Mouse (Mus musculus) megakaryocyte, embryonic 14.5 days (primary cell): ENCODE measurements around the gene Klc4. TPM values are rescaled to one million over a fixed set of nuclear protein-coding genes. Genes with fewer than 3 reads are reported as not detected.
A peak's percentile ranks its signal among the peaks of the same experiment; 100 is the strongest.

Source experiments
- H3K27me3 ChIP-seq: replicated peaks from 2 replicates; pipeline ENCODE3; 2012; ENCODE audit warnings: inconsistent platforms
- H3K36me3 ChIP-seq: replicated peaks from 2 replicates; pipeline ENCODE3; 2012; ENCODE audit warnings: low read length, inconsistent platforms, mixed read lengths
- H3K4me1 ChIP-seq: 2 replicates; pipeline ENCODE4 v1.6.1; 2012; ENCODE audit warnings: inconsistent platforms
- H3K4me3 ChIP-seq: replicated peaks from 2 replicates; pipeline ENCODE3; 2012; ENCODE audit warnings: moderate library complexity, mild to moderate bottlenecking, inconsistent platforms
- H3K9me3 ChIP-seq: 2 replicates; pipeline ENCODE4 v1.6.1; 2012; ENCODE audit warnings: inconsistent platforms
- FLI1 ChIP-seq: IDR thresholded peaks from 2 replicates; pipeline ENCODE4 v1.6.1; 2012; ENCODE audit warnings: low read length, inconsistent platforms, mixed read lengths
- GATA1 ChIP-seq: IDR thresholded peaks from 3 replicates; pipeline ENCODE4 v1.6.1; 2012; ENCODE audit warnings: mixed read lengths, low read length, inconsistent platforms, borderline replicate concordance
- polyA plus RNA-seq: library from polyadenylated mRNA; stranded (reverse); fragments of >175 nt; gene quantifications from 2 replicates; pipeline ENCODE4 v1.2.3, GENCODE M21; 2012; ENCODE audit warnings: low replicate concordance; ENCODE audit not compliant: insufficient read depth

The Klc4 gene
- polyA plus RNA-seq, 1 experiment, result 42.0 TPM

- TF ChIP-seq GATA1 (no peak), FLI1 (no peak)
- Histone ChIP-seq H3K4me3 (peak overlapping the region; percentile 95), H3K36me3 (peaks cover 76% of the 10 kb centered on the region), H3K9me3 (no peaks in the 10 kb centered on the region), H3K27me3 (no peaks in the 10 kb centered on the region), H3K4me1 (peaks cover 63% of the 10 kb centered on the region)
Observed at GRCm38 (mm10) chr17:46679843-46680759, 34.3 kb upstream of the Klc4 start.

GRCm38 (mm10) chr17:46678911-46679310 is 33.1 kb upstream of the Klc4 start:
- Histone ChIP-seq H3K4me3 (peak overlapping the region; percentile 95), H3K4me1 (peaks cover 72% of the 10 kb centered on the region), H3K9me3 (no peaks in the 10 kb centered on the region), H3K36me3 (peaks cover 72% of the 10 kb centered on the region), H3K27me3 (no peaks in the 10 kb centered on the region)
- TF ChIP-seq FLI1 (no peak), GATA1 (no peak)

- TF ChIP-seq GATA1, result no peak
- TF ChIP-seq FLI1, result no peak
- H3K27me3 ChIP-seq, result no peaks in the 10 kb centered on the region
- peak within 1 kb of the TSS; percentile 95 for H3K4me3 ChIP-seq
- H3K36me3 ChIP-seq, result peaks cover 67% of the 10 kb centered on the region
- H3K9me3 ChIP-seq, result no peaks in the 10 kb centered on the region
- peaks cover 69% of the 10 kb centered on the region for H3K4me1 ChIP-seq
Observed at GRCm38 (mm10) chr17:46678416-46678815, 32.6 kb upstream of the Klc4 start, which contains the start of gene Mea1. Mea1 (plus strand) TSS chr17:46678793.

GRCm38 (mm10) chr17:46674530-46675283 is 28.9 kb upstream of the Klc4 start:
- TF ChIP-seq FLI1 (no peak), GATA1 (no peak)
- Histone ChIP-seq H3K9me3 (no peaks in the 10 kb centered on the region), H3K27me3 (no peaks in the 10 kb centered on the region), H3K4me1 (peaks cover 74% of the 10 kb centered on the region), H3K36me3 (peaks cover 80% of the 10 kb centered on the region), H3K4me3 (peak overlapping the region; percentile 92)

- Histone ChIP-seq H3K27me3 (no peaks in the 10 kb centered on the region), H3K36me3 (peaks cover 82% of the 10 kb centered on the region), H3K4me3 (peak within 1 kb of the TSS; percentile 92), H3K9me3 (no peaks in the 10 kb centered on the region), H3K4me1 (peaks cover 66% of the 10 kb centered on the region)
- TF ChIP-seq GATA1 (no peak), FLI1 (peak; percentile 26; the same call in 1 of the 2 replicates)
Observed at GRCm38 (mm10) chr17:46673850-46674529, 28.2 kb upstream of the Klc4 start, which contains the start of gene Rrp36. Rrp36 (minus strand) TSS chr17:46674352.

GRCm38 (mm10) chr17:46669911-46670310 is 24.1 kb upstream of the Klc4 start:
- Histone ChIP-seq H3K9me3 (no peaks in the 10 kb centered on the region), H3K4me3 (no peak overlapping the region), H3K4me1 (peaks cover 27% of the 10 kb centered on the region), H3K36me3 (peaks cover 80% of the 10 kb centered on the region), H3K27me3 (no peaks in the 10 kb centered on the region)
- TF ChIP-seq FLI1, result no peak

GRCm38 (mm10) chr17:46667712-46668111 is 21.9 kb upstream of the Klc4 start:
- peaks cover 94% of the 10 kb centered on the region for H3K36me3 ChIP-seq
- TF ChIP-seq GATA1 (no peak), FLI1 (no peak)
- no peaks in the 10 kb centered on the region for H3K9me3 ChIP-seq
- peaks cover 12% of the 10 kb centered on the region for H3K4me1 ChIP-seq
- H3K27me3 ChIP-seq, result no peaks in the 10 kb centered on the region
- no peak overlapping the region for H3K4me3 ChIP-seq

- no peaks in the 10 kb centered on the region for H3K9me3 ChIP-seq
- TF ChIP-seq FLI1 (no peak), GATA1 (no peak)
- H3K4me3 ChIP-seq, result no peak overlapping the region
- peaks cover 19% of the 10 kb centered on the region for H3K4me1 ChIP-seq
- H3K27me3 ChIP-seq, result no peaks in the 10 kb centered on the region
- peaks cover 97% of the 10 kb centered on the region for H3K36me3 ChIP-seq
Observed at GRCm38 (mm10) chr17:46662730-46663129, 16.9 kb upstream of the Klc4 start.

- no peaks in the 10 kb centered on the region for H3K9me3 ChIP-seq
- H3K36me3 ChIP-seq, result peaks cover 99% of the 10 kb centered on the region
- H3K27me3 ChIP-seq, result no peaks in the 10 kb centered on the region
- H3K4me1 ChIP-seq, result peaks cover 22% of the 10 kb centered on the region
- no peak for TF ChIP-seq GATA1
- no peak overlapping the region for H3K4me3 ChIP-seq
Observed at GRCm38 (mm10) chr17:46661981-46662380, 16.2 kb upstream of the Klc4 start.

- H3K36me3 ChIP-seq, result peaks cover 99% of the 10 kb centered on the region
- peaks cover 22% of the 10 kb centered on the region for H3K4me1 ChIP-seq
- no peaks in the 10 kb centered on the region for H3K9me3 ChIP-seq
- no peak overlapping the region for H3K4me3 ChIP-seq
- H3K27me3 ChIP-seq, result no peaks in the 10 kb centered on the region
- TF ChIP-seq GATA1 (no peak), FLI1 (no peak)
Observed at GRCm38 (mm10) chr17:46661351-46661750, 15.5 kb upstream of the Klc4 start.
